11 mouse cellular contexts compared by ENCODE assay signal in the genomic region with DNA sequence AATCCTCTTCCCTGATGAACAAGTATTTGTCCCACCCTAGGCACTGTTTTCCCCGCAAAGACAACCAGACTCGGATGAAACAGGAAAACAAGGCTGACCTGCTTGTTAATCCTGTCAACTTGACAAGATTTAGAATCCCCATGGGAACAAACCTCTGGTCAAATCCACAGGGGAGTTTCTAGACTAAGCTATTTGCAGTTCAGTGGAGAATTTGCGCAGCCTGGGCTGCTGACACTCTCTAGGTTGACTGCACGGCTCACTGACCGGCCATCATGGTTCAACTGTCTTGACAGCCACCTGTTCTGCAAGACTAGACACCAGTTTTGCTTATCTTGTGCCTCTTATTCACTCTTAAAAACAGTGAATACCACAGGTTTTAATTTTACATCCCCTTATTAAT. TPM values are rescaled to one million over a fixed set of nuclear protein-coding genes. Genes with fewer than 3 reads are reported as not detected.
DNase-seq lines count a peak whose midpoint lies in the region; ATAC-seq and TF ChIP-seq lines count a peak whose summit lies in the region.
"Had no signal": no experiment of that assay in that cellular context is flagged by ENCODE, and none has a peak within 500 bp of the region (broad histone marks: within the 10 kb centered on the region; RNA-seq: fewer than 3 reads in every experiment).

No protein-coding gene starts in this region.

- no peak overlapping the region for H3K9ac ChIP-seq in CH12.LX (ENCODE audit: insufficient read depth, low read depth)
- H3K9ac ChIP-seq in hindbrain, embryonic 16.5 days (ENCODE audit: low read depth, low read length) = no peak overlapping the region
- H3K9ac ChIP-seq: neural tube, embryonic 12.5 days had no signal

- H3K4me2 ChIP-seq in CH12.LX (ENCODE audit: insufficient read depth, low read depth, poor library complexity, severe bottlenecking) = no peak overlapping the region; the same call in 1 of the 2 replicates
- no peak overlapping the region for H3K4me2 ChIP-seq in hindbrain, embryonic 16.5 days (ENCODE audit: low read length)

- peak; percentile 1 for TF ChIP-seq RAD21 in CH12.LX (IDR thresholded peaks at IDR 0.05; ENCODE audit: low read depth, low read length)

- in situ Hi-C loops in CH12.LX (cut with MboI; ENCODE audit: low pct_ligation_motif_present, low pct_unique_long_range_greater_than_20kb, low sequenced_read_pairs) = loop anchor here (10.0 kb wide), 1 partner anchor 46 kb away; no protein-coding TSS in a partner anchor

- H3K27ac ChIP-seq in CH12.LX (ENCODE audit: insufficient read depth, low read depth) = no peak overlapping the region
- H3K27ac ChIP-seq in hindbrain, embryonic 16.5 days (ENCODE audit: low read depth, low read length) = no peak overlapping the region
- H3K27ac ChIP-seq in heart, embryonic 10.5 days = no peak overlapping the region
- H3K27ac ChIP-seq: neural tube, embryonic 12.5 days had no signal

- no peak overlapping the region for H3K4me3 ChIP-seq in CH12.LX (replicated peaks in 1 of 3; ENCODE audit: low read depth in 2 of 3, low read length in 2 of 3, poor library complexity in 1 of 3)
- no peak overlapping the region for H3K4me3 ChIP-seq in hindbrain, embryonic 16.5 days (ENCODE audit: low read length)
- H3K4me3 ChIP-seq in heart, embryonic 10.5 days = no peak overlapping the region

- H3K9me3 ChIP-seq in CH12.LX (replicated peaks; ENCODE audit: low read length) = peaks cover 10% of the 10 kb centered on the region
- H3K9me3 ChIP-seq in hindbrain, embryonic 16.5 days (ENCODE audit: control insufficient read depth, low read length) = peaks cover 2% of the 10 kb centered on the region; the same call in 1 of the 2 replicates
- no peaks in the 10 kb centered on the region for H3K9me3 ChIP-seq in heart, embryonic 10.5 days
- H3K9me3 ChIP-seq: midbrain, embryonic 15.5 days; neural tube, embryonic 12.5 days had no signal

- 77% methylated on average over 5 of the region's 5 CpGs for WGBS in hindbrain, embryonic 16.5 days
- WGBS in heart, embryonic 10.5 days = 81% methylated on average over 5 of the region's 5 CpGs

- H3K4me1 ChIP-seq in CH12.LX (ENCODE audit: control insufficient read depth in 1 of 2, insufficient read depth in 2 of 2) = peaks cover 0 to 44% of the 10 kb centered on the region in 2 experiments; a peak in 2 of 4 replicates
- H3K4me1 ChIP-seq in hindbrain, embryonic 16.5 days (ENCODE audit: control insufficient read depth, insufficient read depth, low read depth, low read length) = peaks cover 10% of the 10 kb centered on the region
- H3K4me1 ChIP-seq in heart, embryonic 10.5 days = peaks cover 21% of the 10 kb centered on the region

- no peak for TF ChIP-seq POLR2A in CH12.LX (IDR thresholded peaks at IDR 0.05; ENCODE audit: low read depth, low read length)

- H3K79me2 ChIP-seq in CH12.LX (replicated peaks; ENCODE audit: control insufficient read depth, extremely low read depth, insufficient read depth, poor library complexity, severe bottlenecking) = peaks cover 34% of the 10 kb centered on the region

- peak; percentile 67; the same call in 1 of the 2 replicates for TF ChIP-seq EP300 in CH12.LX (IDR thresholded peaks at IDR 0.05; ENCODE audit: low read length)

- ATAC-seq in hindbrain, embryonic 16.5 days = no peak

- dilution Hi-C loops in CH12.LX (cut with MboI; ENCODE audit: extremely low pct_ligation_motif_present, extremely low pct_unique_long_range_greater_than_20kb, low sequenced_read_pairs) = no loop called here

- DNase-seq in A20 (ENCODE audit: low read depth, low spot score) (peak; percentile 85), CH12.LX (ENCODE audit: extremely low read depth) (peak; percentile 85)
- peak; percentile 37 for DNase-seq in kidney, adult 11 months
- DNase-seq in kidney, postnatal 25 days = peak; percentile 35 to 57
- DNase-seq in heart, embryonic 10.5 days (ENCODE audit: low spot score) = no peak
- DNase-seq in gastrocnemius, postnatal 10 days = no peak
- DNase-seq: adrenal gland, postnatal 10 days; lung, postnatal 4 days had no signal

- no peak for TF ChIP-seq CTCF in CH12.LX (conservative IDR thresholded peaks at IDR 0.05 in 1 of 2, IDR thresholded peaks at IDR 0.05 in 1 of 2; ENCODE audit: low read depth in 2 of 2, low read length in 2 of 2)

- peaks cover 0 to 19% of the 10 kb centered on the region in 2 experiments for H3K36me3 ChIP-seq in CH12.LX (replicated peaks in 1 of 2; ENCODE audit: control insufficient read depth in 1 of 2, insufficient read depth in 1 of 2, low read length in 1 of 2)
- H3K36me3 ChIP-seq in hindbrain, embryonic 16.5 days (ENCODE audit: control insufficient read depth, insufficient read depth, low read length) = no peaks in the 10 kb centered on the region
- no peaks in the 10 kb centered on the region for H3K36me3 ChIP-seq in heart, embryonic 10.5 days
- H3K36me3 ChIP-seq: midbrain, embryonic 15.5 days; neural tube, embryonic 12.5 days had no signal

- H3K27me3 ChIP-seq in CH12.LX (replicated peaks) = no peaks in the 10 kb centered on the region
- H3K27me3 ChIP-seq in hindbrain, embryonic 16.5 days (replicated peaks; ENCODE audit: control insufficient read depth, insufficient read depth, low read length) = no peaks in the 10 kb centered on the region
- no peaks in the 10 kb centered on the region for H3K27me3 ChIP-seq in heart, embryonic 10.5 days (ENCODE audit: insufficient read depth, poor library complexity, severe bottlenecking)
- H3K27me3 ChIP-seq: neural tube, embryonic 12.5 days had no signal

TF ChIP-seq in CH12.LX, 34 proteins besides CTCF, POLR2A, EP300 and RAD21:
- TF ChIP-seq ZNF384 (IDR thresholded peaks at IDR 0.05; ENCODE audit: low read depth, low read length) (no peak), MAX (IDR thresholded peaks at IDR 0.05; ENCODE audit: low read length) (peak; percentile 56; the same call in 1 of the 2 replicates), SMC3 (IDR thresholded peaks at IDR 0.05; ENCODE audit: low read depth, low read length) (no peak), CHD2 (IDR thresholded peaks at IDR 0.05; ENCODE audit: low read length) (0 out of 2 replicates have a peak, but pooled peaks have one; percentile 27), JUN (IDR thresholded peaks at IDR 0.05; ENCODE audit: insufficient read depth, low read depth, low read length) (no peak), TCF12 (IDR thresholded peaks at IDR 0.05; ENCODE audit: low read depth, low read length) (0 out of 2 replicates have a peak, but pooled peaks have one; percentile 25), KAT2A (IDR thresholded peaks at IDR 0.05; ENCODE audit: insufficient replicate concordance, low read length) (peak; percentile 73; the same call in 1 of the 2 replicates), MAFK (IDR thresholded peaks at IDR 0.05; ENCODE audit: insufficient replicate concordance, low read length) (peak; percentile 39; the same call in 1 of the 2 replicates), MYC (IDR thresholded peaks at IDR 0.05; ENCODE audit: low read depth, low read length) (0 out of 2 replicates have a peak, but pooled peaks have one; percentile 36), IRF4 (IDR thresholded peaks at IDR 0.05; ENCODE audit: low read depth, low read length) (peak; percentile 43; the same call in 1 of the 2 replicates), USF1 (IDR thresholded peaks at IDR 0.05; ENCODE audit: low read depth, low read length) (no peak), NELFE (IDR thresholded peaks at IDR 0.05; ENCODE audit: low read depth, low read length) (no peak), RCOR1 (conservative IDR thresholded peaks at IDR 0.05; ENCODE audit: low read depth, low read length) (0 out of 2 replicates have a peak, but pooled peaks have one; percentile 15), E2F4 (IDR thresholded peaks at IDR 0.05; ENCODE audit: insufficient replicate concordance, low read depth, low read length) (0 out of 2 replicates have a peak, but pooled peaks have one; percentile 33), ETS1 (conservative IDR thresholded peaks at IDR 0.05; ENCODE audit: low read depth, low read length) (peak; percentile 77), BHLHE40 (IDR thresholded peaks at IDR 0.05; ENCODE audit: low read depth, low read length) (peak; percentile 58), NRF1 (IDR thresholded peaks at IDR 0.05; ENCODE audit: low read depth, low read length) (peak; percentile 55; the same call in 1 of the 2 replicates), SIN3A (IDR thresholded peaks at IDR 0.05; ENCODE audit: low read length) (peak; percentile 80), MEF2A (IDR thresholded peaks at IDR 0.05; ENCODE audit: borderline replicate concordance, low read depth, low read length) (peak; percentile 77)
TF ChIP-seq in CH12.LX: peak in this region for 14.

RNA-seq across cellular contexts. Expression of gene Morc3, which starts 1.0 kb away (rescaled TPM):
- total RNA-seq in CH12.LX (2012; rRNA removed) (25.4 and 25.5 TPM in 2 replicates), CH12.LX (2014; rRNA removed) (45.6 and 53.2 TPM in 2 replicates)
- polyA plus RNA-seq in CH12.LX (2012; ENCODE audit: insufficient read length, low read depth) = 17.3 and 17.8 TPM in 2 replicates
- 28.7 and 29.8 TPM in 2 replicates for polyA plus RNA-seq in hindbrain, embryonic 16.5 days (2015; fragmentation: Nextera tagmentation; extraction: Ambion mirVana)
- polyA plus RNA-seq in heart, embryonic 10.5 days (2016; fragmentation: Nextera tagmentation; extraction: Ambion mirVana) = 24.7 and 28.1 TPM in 2 replicates
- total RNA-seq in gastrocnemius, postnatal 10 days (2021) = 10 to 100 TPM; 24.5 to 32.8 TPM

RNA-seq across cellular contexts. Expression of gene Chaf1b, which starts 52.8 kb away (rescaled TPM):
- 46.7 and 58.6 TPM in 2 replicates for total RNA-seq in CH12.LX (2012; rRNA removed)
- total RNA-seq in CH12.LX (2014; rRNA removed) = 74.8 and 76.2 TPM in 2 replicates
- polyA plus RNA-seq in CH12.LX (2012; ENCODE audit: insufficient read length, low read depth) = 82.0 and 84.0 TPM in 2 replicates
- 17.9 and 20.0 TPM in 2 replicates for polyA plus RNA-seq in hindbrain, embryonic 16.5 days (2015; fragmentation: Nextera tagmentation; extraction: Ambion mirVana)
- polyA plus RNA-seq in heart, embryonic 10.5 days (2016; fragmentation: Nextera tagmentation; extraction: Ambion mirVana) = 70.5 and 89.2 TPM in 2 replicates
- 1 to 10 TPM; 4.6 to 6.8 TPM for total RNA-seq in gastrocnemius, postnatal 10 days (2021)

Comparison
In these comparisons a context has a peak if more than half of its experiments do, and no peak if none do; other contexts are left out.
1. DNase-seq: peak in A20 (single experiment), CH12.LX (single experiment), kidney, adult 11 months (single experiment) and kidney, postnatal 25 days (2 of 2); none in heart, embryonic 10.5 days (single experiment) and gastrocnemius, postnatal 10 days (single experiment).